Mouse (Mus musculus) brain, embryonic 18.5 days (tissue): ENCODE measurements around the gene Mnt.
"Not testable (repeated sequence)": the region's sequence is repeated elsewhere in the genome, so short reads cannot be mapped to it uniquely, and the experiment has no call there.

ENCODE experiments used
- DNase-seq: peaks from one replicate; pipeline ENCODE4 v3.0.0-alpha.2; 2012; ENCODE audit warnings: low read depth, low spot score

Gene Mnt

GRCm38 (mm10) chr11:74830256-74831161 lies at the start of gene Mnt:
Mnt (plus strand) TSS chr11:74830920.
- peak; percentile 98 for DNase-seq

DNA sequence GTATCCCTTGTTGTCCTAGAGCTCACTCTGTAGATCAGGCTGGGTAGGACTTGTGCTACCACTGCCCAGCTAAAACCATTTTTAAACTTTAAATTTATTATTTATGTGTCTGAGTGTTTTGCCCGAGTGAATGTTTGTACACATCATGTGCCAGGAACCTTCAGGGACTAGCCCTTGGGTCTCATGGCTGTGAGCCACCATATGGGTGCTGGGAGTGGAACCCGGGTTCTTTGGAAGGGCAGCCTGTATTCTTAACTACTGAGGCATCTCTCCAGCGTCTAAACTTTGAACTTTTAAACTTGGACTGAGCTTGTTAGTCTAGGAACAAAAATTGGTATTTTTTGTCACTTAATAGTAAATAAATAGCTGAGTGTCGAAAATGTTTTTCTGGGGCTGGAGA lies 37.8 kb upstream of the Mnt start:
- no peak for DNase-seq

DNA sequence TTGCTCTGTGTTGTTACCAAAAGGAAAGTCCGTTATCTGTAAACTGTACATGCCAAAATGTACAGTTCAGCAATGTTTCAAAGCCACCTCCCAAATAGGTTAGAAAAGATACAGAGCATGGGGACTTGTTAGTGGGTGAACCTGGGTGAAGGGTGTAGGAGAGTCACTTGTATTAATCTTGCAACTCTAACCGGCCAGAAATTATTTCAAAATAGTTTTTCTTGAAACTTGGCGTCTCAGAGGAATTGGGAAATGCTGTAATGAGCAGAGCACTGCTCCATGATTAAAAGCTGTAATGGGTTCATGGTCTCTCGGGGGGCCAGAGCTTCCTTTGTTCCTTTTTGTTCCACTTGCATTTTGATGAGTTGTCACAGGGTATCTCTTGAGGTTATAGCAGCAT lies 30.1 kb upstream of the Mnt start:
- no peak for DNase-seq

GRCm38 (mm10) chr11:74804081-74804627 lies 26.6 kb upstream of the Mnt start:
- no peak for DNase-seq

DNA sequence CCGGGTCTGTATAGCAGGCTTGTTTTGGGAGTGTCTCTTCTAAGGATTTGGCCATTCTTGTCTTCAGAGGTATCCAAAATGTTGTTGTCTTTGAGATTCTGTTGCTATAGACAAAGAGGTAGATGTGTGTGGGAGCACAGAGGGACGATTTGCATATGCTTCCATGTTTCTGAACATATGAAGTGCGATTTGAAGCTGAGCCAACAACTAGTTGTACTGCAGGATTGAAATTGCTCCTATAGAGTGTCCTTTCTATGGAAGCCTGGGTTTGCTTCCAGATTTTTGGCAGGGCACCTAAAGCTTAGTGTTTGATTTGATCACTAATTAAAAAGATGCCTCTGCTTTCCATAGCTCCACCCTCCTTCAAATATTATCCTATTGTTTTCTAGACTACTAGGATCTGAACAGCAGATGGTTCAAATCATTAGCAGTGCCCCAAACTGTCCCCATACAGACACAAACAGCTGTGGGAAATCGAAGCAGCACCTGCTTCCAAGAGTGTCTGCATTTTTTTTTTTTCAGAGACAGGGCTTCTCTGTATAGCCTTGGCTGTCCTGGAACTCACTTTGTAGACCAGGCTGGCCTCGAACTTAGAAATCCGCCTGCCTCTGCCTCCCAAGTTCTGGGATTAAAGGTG lies 23.4 kb upstream of the Mnt start:
- DNase-seq: no peak

DNA sequence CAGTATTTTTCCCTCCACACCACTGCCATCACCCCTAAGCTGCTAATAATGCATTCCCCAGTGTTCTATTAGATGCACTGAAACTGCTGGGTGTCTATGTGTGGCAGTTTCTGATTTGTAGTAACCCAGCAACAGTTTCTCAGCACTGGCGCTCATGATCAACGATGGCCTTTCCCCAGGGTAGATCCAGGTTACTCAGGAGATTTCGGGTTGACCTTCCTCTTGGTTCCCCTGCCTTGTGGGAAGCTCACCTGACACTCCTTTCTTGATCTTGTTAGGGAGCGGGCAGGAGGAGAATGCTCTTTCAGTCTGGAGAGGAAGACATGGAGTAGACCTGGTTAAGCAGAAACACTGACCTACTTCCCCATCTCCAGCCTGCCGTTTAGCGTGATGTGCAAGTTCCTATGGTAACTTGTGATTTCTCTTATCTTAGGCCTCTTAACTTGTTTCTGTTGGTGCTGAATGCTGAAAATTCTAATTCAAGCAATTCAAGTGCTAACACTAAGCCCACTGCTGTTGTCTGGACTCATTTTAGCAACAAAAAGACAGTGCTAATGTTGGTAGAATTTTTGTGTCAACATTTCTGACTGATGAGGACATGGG lies 22.4 kb upstream of the Mnt start:
- DNase-seq: no peak

- no peak for DNase-seq
Measured at GRCm38 (mm10) chr11:74810134-74810533, 20.6 kb upstream of the Mnt start.

- DNase-seq: not testable (repeated sequence)
Measured at GRCm38 (mm10) chr11:74811027-74811426, 19.7 kb upstream of the Mnt start.

DNA sequence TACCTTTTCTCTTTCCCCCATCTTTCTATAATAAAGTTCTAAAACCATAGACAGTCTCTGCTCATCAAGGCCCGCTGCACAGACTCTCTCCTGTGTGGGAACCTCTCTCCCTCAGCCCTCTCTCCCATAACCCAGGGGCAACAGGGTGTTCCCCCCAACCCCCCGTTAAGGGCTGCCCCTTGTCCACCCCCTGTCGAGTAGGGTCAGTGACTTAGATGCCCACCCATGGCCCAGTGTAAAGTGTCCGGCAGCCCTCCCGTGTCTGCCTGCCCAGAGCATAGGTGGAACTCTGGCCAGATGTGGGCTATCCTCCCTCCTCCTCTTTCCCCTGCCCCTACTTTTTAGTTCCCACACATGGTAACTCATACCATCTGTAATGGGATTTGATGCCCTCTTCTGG lies 19.2 kb upstream of the Mnt start:
- no peak for DNase-seq

DNA sequence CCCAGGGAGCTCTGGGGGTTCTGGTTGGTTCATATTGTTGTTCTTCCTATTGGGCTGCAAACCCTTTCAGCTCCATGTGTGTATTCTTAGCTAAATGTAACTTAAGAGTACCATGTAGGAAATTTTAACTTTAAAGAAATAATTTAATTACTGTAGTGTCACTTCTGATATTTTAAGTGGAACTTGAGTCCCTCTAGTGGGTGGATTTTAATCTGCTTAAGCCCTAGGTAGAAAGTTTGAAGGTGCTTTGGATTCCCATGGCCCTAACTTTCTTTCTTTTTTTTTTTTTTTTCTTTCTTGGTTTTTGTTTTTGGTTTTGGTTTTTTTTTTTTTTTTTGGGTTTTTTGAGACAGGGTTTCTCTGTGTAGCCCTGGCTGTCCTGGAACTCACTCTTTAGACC lies 14.9 kb upstream of the Mnt start:
- DNase-seq: no peak

- DNase-seq: no peak
Measured at GRCm38 (mm10) chr11:74820921-74821320, 9.8 kb upstream of the Mnt start.

- no peak for DNase-seq
Measured at GRCm38 (mm10) chr11:74821463-74821862, 9.3 kb upstream of the Mnt start.

DNA sequence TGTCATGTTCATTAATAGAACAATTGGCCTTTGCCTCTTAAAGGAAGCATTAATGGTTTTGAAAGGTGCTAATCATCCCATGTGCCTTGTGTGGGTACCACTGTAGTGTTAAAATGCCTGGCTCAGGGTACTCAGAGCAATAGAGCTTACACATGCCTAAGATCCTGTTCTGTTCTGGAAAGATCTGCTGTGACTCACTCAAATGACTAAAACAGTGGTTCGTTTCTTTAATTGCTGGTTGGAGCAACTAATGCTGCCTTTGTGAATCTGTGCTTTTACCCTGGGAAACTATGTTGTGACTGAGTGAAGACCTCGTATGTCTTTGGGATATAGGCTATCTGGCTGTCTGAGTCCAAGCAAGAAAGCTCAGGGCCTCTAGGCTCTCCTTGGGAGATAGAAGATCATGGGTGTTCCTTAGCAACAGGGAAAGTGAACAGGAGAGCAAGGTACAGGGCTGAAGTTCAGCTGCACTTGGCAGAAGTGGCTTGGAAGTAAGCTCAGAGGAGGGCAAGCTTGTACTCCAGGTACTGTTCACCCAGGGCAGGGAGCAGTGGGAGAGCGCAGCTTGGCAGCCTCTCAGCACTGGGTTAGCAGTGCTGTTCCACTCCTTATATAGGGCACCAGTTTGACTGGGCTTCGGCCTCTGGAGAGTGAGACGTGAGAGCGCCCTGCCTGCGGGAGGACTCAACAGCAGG lies 7.8 kb upstream of the Mnt start:
- DNase-seq: no peak

DNA sequence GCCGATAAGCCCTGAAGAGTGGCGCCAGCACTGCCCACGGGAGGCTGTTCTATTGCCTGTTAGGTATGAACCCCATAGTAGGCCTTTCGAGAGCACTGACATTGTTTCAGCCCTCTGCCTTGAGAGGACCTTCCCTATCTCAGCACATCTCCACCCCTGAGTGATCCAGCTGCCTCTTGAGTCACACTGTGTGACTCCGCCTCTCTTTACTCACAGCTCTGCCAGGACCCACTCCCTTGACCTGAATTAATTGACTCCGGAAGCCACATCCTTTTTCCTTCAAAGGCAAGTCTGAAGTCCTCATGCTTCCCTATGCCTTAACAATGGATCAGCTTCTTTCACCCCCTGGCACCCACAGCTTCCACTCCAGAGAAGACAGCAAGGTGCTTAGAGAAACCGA lies 4.6 kb upstream of the Mnt start:
- DNase-seq: no peak

- DNase-seq: no peak
Measured at GRCm38 (mm10) chr11:74826702-74827101, 4.0 kb upstream of the Mnt start.

DNA sequence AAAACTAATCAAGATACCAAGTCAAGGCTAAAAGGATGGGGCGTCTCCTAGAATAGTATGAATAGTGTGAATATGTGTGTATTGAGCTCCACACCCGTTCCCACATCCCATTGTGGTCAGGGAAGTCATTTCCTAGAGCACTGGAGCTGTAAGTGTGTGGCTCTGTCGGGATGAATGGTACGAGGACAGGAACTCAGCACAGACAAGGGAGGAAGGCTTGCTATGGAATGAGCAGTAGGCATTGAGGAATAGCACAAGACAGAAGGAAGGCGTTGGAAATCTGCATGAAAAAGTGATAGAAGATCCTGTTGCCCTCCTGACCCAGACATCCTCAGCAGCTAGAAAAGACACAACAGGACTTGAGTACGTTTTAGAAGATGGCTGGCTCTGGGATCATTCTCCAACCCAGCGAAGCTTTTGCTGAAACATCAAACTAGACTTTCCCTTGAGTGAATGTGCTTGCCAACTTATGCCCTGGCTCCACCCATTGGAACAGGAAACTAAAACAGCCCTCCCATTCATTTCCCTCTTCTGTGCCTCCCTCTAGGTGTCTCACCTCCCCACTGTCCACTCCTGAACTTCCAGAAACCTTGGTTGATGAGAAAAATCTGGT lies 2.8 kb upstream of the Mnt start:
- DNase-seq: no peak

GRCm38 (mm10) chr11:74828404-74828931 lies 2.3 kb upstream of the Mnt start:
- no peak for DNase-seq

GRCm38 (mm10) chr11:74828965-74829550 lies 1.7 kb upstream of the Mnt start:
- no peak for DNase-seq

- no peak for DNase-seq
Measured at GRCm38 (mm10) chr11:74829812-74830211, 908 bp upstream of the Mnt start.

DNA sequence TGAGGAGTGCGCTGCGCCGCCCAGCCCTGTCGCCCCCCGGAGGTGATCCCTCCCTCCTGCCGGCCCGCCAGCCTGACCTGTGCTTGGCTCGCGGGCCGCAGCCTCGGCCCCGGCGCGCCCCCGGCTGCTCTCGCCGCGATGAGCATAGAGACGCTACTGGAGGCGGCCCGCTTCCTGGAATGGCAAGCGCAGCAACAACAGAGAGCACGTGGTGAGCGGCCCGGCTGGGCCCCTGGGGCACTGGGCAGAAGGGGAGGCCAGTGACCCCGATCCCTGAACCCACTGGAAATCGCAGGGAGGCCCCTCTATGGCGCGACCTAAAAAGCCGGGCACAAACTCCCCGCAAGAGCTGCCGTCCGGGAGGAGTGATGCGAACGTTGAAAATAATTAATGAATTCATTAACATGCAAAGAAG lies 478 bp downstream of the Mnt start:
- no peak for DNase-seq
